Mouse (Mus musculus) small intestine, adult 2 months (tissue): Measurements from ENCODE around the gene Cbarp. TPM values are rescaled to one million over a fixed set of nuclear protein-coding genes. Genes with fewer than 3 reads are reported as not detected.

Source experiments
- H3K27ac ChIP-seq: fragments of 200-500 bp; 2 replicates; pipeline ENCODE4 v1.5.1; 2012; ENCODE audit warnings: low read depth, low read length, control low read depth, inconsistent platforms; ENCODE audit not compliant: insufficient read depth
- H3K27me3 ChIP-seq: fragments of 200-500 bp; 2 replicates; pipeline ENCODE4 v1.6.1; 2012; ENCODE audit warnings: mild to moderate bottlenecking, moderate library complexity, low read length, inconsistent platforms; ENCODE audit not compliant: control insufficient read depth, insufficient read depth
- H3K36me3 ChIP-seq: fragments of 200-500 bp; 2 replicates; pipeline ENCODE4 v1.6.1; 2012; ENCODE audit warnings: mild to moderate bottlenecking, low read length, control low read depth, inconsistent platforms; ENCODE audit not compliant: control insufficient read depth, insufficient read depth
- H3K4me1 ChIP-seq: fragments of 200-500 bp; 2 replicates; pipeline ENCODE4 v1.6.1; 2012; ENCODE audit warnings: low read length, inconsistent platforms, mixed read lengths; ENCODE audit not compliant: control insufficient read depth, insufficient read depth, insufficient read length
- H3K4me3 ChIP-seq: fragments of 200-500 bp; 2 replicates; pipeline ENCODE4 v1.5.1; 2012; ENCODE audit warnings: low read depth, mild to moderate bottlenecking, control low read depth, inconsistent platforms, low read length, moderate library complexity
- CTCF ChIP-seq: fragments of 200-500 bp; IDR thresholded peaks from 2 replicates; pipeline ENCODE4 v1.5.1; 2012; ENCODE audit warnings: low read depth, mild to moderate bottlenecking, control low read depth, inconsistent platforms, low read length, moderate library complexity, mixed read lengths; ENCODE audit not compliant: insufficient replicate concordance, insufficient read length; ENCODE audit errors: extremely low read depth
- POLR2A ChIP-seq: fragments of 200-500 bp; IDR thresholded peaks from 2 replicates; pipeline ENCODE4 v1.6.1; 2012; ENCODE audit warnings: low read depth, mild to moderate bottlenecking, control low read depth, inconsistent platforms, low read length, moderate library complexity
- WGBS: fragments of 180-500 bp; shearing (Covaris S2); methylation state at CpG from one replicate; pipeline ENCODE4 v1.1.7; 2018; 5-methylcytosine and 5-hydroxymethylcytosine counted together
- polyA plus RNA-seq: library from polyadenylated mRNA; depleted of rRNA; stranded (reverse); fragments of >200 nt; gene quantifications from 2 replicates; pipeline ENCODE4 v1.2.3, GENCODE M21; 2012

The Cbarp gene
- polyA plus RNA-seq, 1 experiment, result 6.6 TPM

- H3K4me1 ChIP-seq, result peaks cover 6% of the 10 kb centered on the region
- H3K27me3 ChIP-seq, result 0 out of 2 replicates have a peak, but pooled peaks cover 1% of the 10 kb centered on the region
- H3K27ac ChIP-seq, result no peak overlapping the region
- H3K36me3 ChIP-seq, result peaks cover 24% of the 10 kb centered on the region
- TF ChIP-seq POLR2A (no peak), CTCF (no peak)
- no peak overlapping the region for H3K4me3 ChIP-seq
- WGBS, result 85% methylated on average over 10 of the region's 10 CpGs
These were observed 33.5 kb upstream of the Cbarp start for GRCm38 (mm10) chr10:80173955-80174640.

- peaks cover 24% of the 10 kb centered on the region for H3K36me3 ChIP-seq
- no peaks in the 10 kb centered on the region for H3K27me3 ChIP-seq
- WGBS, result 4% methylated on average over 11 of the region's 11 CpGs
- H3K4me3 ChIP-seq, result peak overlapping the region; percentile 79
- H3K4me1 ChIP-seq, result peaks cover 11% of the 10 kb centered on the region
- 0 out of 2 replicates have a peak overlapping the region, but pooled peaks have one; percentile 11 for H3K27ac ChIP-seq
- TF ChIP-seq CTCF (no peak), POLR2A (no peak)
These were observed 32.7 kb upstream of the Cbarp start for GRCm38 (mm10) chr10:80173358-80173757.

DNA sequence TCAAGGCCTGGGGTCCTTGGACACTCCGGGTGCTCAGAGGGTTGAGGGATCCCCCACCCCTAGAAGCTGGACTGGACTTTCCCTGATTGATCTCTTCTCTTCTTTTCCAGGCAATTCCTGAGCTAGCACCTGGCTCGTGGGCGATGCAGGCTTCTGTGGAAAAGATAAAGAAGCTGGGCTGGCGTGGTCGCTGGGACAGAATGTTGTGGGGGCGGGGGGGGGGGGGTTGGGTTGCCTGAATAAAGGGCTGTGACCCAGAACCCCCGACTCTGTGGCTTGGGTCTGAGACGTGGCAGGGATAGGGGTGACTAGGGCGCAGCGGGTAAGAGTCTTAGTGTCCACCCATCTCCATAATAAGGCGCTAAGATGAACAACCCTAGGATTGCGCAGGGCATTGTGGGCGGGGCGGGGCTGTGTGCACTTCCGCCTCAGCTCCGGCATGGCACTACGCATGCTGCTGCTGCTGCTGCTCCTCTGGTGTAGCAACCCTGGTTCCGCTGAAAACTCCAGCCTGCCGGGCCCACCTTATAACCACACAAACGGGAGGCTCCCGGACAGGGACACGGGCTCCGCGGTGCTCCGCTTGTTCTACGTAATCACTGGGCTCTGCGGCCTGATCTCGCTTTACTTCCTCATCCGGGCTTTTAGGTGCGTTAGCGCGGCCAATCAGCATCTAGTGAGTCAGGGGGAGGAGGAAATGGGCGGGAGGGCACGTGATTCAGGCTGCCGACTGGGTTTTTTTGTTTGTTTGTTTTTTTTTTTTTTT lies 32.1 kb upstream of the Cbarp start, which contains the start of gene 1600002K03Rik:
Gene 1600002K03Rik, plus strand, starts transcription at position 418 of the 766 bp plus-strand sequence.
- Histone ChIP-seq H3K27me3 (no peaks in the 10 kb centered on the region), H3K36me3 (peaks cover 24% of the 10 kb centered on the region), H3K27ac (peak within 1 kb of the TSS; percentile 85), H3K4me1 (peaks cover 11% of the 10 kb centered on the region), H3K4me3 (peak within 1 kb of the TSS; percentile 79)
- TF ChIP-seq POLR2A, result peak; percentile 37
- no peak for TF ChIP-seq CTCF
- WGBS, result 7% methylated on average over 35 of the region's 35 CpGs

GRCm38 (mm10) chr10:80171760-80172526 lies 31.3 kb upstream of the Cbarp start:
- TF ChIP-seq CTCF (no peak), POLR2A (no peak)
- peaks cover 24% of the 10 kb centered on the region for H3K36me3 ChIP-seq
- H3K4me1 ChIP-seq, result peaks cover 12% of the 10 kb centered on the region
- no peaks in the 10 kb centered on the region for H3K27me3 ChIP-seq
- no peak overlapping the region for H3K4me3 ChIP-seq
- no peak overlapping the region for H3K27ac ChIP-seq
- WGBS, result 89% methylated on average over 45 of the region's 45 CpGs

DNA sequence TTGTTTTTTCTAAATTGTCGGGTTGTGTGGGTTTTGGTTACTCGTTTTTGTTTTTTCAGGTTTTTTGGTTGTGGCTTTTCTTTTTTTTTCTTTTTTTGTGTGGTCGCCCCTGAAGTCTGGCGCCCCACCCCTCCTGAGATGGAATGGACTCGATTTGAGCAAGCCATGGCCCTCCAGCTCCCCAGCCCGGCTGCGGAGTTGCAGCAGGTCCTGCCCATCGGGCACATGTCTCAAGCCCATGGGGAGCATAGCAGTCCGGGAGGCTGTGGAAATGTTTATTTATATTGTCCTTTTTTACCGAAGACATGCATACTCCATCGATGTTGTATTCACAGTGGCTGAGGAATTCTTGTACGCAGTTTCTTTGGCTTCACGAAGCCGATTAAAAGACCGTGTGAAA lies 30.6 kb upstream of the Cbarp start:
- peaks cover 24% of the 10 kb centered on the region for H3K36me3 ChIP-seq
- TF ChIP-seq CTCF (no peak), POLR2A (no peak)
- H3K27me3 ChIP-seq, result no peaks in the 10 kb centered on the region
- H3K4me3 ChIP-seq, result no peak overlapping the region
- H3K27ac ChIP-seq, result no peak overlapping the region
- 89% methylated on average over 15 of the region's 15 CpGs for WGBS
- H3K4me1 ChIP-seq, result peaks cover 14% of the 10 kb centered on the region

DNA sequence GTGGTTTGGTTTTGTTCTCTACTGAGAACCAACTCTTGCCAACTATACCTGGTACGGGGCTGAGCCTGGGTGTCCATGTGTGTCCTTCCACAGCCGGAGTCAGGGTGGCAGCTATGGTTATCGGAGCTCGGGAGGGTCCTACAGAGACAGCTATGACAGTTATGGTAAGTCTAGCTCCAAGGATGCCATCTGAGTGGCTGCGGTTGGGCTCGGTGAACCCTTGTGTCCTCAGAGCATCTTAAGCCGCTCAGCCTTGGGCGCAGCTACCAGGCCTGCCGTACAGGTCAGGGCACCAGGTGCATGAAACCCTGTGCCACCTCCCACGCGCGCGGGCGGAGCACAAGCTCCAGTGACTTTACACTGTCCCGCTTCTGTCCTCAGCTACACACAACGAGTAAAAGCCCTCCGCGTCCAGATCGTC lies 30.0 kb upstream of the Cbarp start:
- no peak overlapping the region for H3K27ac ChIP-seq
- WGBS, result 95% methylated on average over 19 of the region's 19 CpGs
- no peak overlapping the region for H3K4me3 ChIP-seq
- no peak for TF ChIP-seq POLR2A
- no peak for TF ChIP-seq CTCF
- H3K36me3 ChIP-seq, result peaks cover 24% of the 10 kb centered on the region
- peaks cover 17% of the 10 kb centered on the region for H3K4me1 ChIP-seq
- H3K27me3 ChIP-seq, result no peaks in the 10 kb centered on the region
